Mouse (Mus musculus) liver, postnatal 0 days (tissue): Measurements from ENCODE around the gene Sall1. TPM values are rescaled to one million over a fixed set of nuclear protein-coding genes. Genes with fewer than 3 reads are reported as not detected.

ENCODE experiments used
- ATAC-seq: fragments of 200-750 bp; cut with Nextera tagmentation; 2 replicates; pipeline ENCODE4 v1.8.0; 2017; ENCODE audit warnings: mild to moderate bottlenecking, moderate library complexity
- DNase-seq: peaks from one replicate; pipeline ENCODE4 v3.0.0-alpha.2; 2016
- H3K27ac ChIP-seq: fragments of 300-500 bp; sonication (generic); 2 replicates; pipeline ENCODE4 v1.5.1; 2014; ENCODE audit warnings: antibody characterized with exemption, moderate library complexity, mild to moderate bottlenecking, low read depth
- H3K27me3 ChIP-seq: fragments of 300-500 bp; sonication (generic); 2 replicates; pipeline ENCODE4 v1.6.1; 2014; ENCODE audit warnings: low read length, control low read depth, mixed read lengths; ENCODE audit not compliant: insufficient read depth
- H3K36me3 ChIP-seq: fragments of 300-500 bp; sonication (generic); replicated peaks from 2 replicates; pipeline ENCODE4 v1.6.1; 2014; ENCODE audit warnings: mild to moderate bottlenecking, control low read depth, low read length, moderate library complexity, mixed read lengths; ENCODE audit not compliant: insufficient read depth
- H3K4me1 ChIP-seq: fragments of 300-500 bp; sonication (generic); 2 replicates; pipeline ENCODE4 v1.6.1; 2014; ENCODE audit warnings: antibody characterized with exemption, mild to moderate bottlenecking, control low read depth; ENCODE audit not compliant: insufficient read depth
- H3K4me2 ChIP-seq: fragments of 300-500 bp; sonication (generic); 2 replicates; pipeline ENCODE4 v1.6.1; 2014; ENCODE audit warnings: low read depth, mild to moderate bottlenecking, low read length, moderate library complexity, mixed read lengths
- H3K4me3 ChIP-seq: fragments of 300-500 bp; sonication (generic); 2 replicates; pipeline ENCODE4 v1.5.1; 2014; ENCODE audit warnings: low read depth, low read length
- H3K9ac ChIP-seq: fragments of 300-500 bp; sonication (generic); replicated peaks from 2 replicates; pipeline ENCODE4 v1.6.1; 2014; ENCODE audit warnings: mild to moderate bottlenecking, moderate library complexity
- H3K9me3 ChIP-seq: fragments of 300-500 bp; sonication (generic); 2 replicates; pipeline ENCODE4 v1.6.1; 2016; ENCODE audit warnings: mild to moderate bottlenecking, control low read depth, low read length, mixed read lengths
- CTCF ChIP-seq: sonication (generic); IDR thresholded peaks from 2 replicates; pipeline ENCODE4 v1.5.1; 2016; ENCODE audit warnings: antibody characterized with exemption, low read depth
- EP300 ChIP-seq: IDR thresholded peaks from 2 replicates; pipeline ENCODE4 v1.6.1; 2016; ENCODE audit warnings: antibody characterized with exemption, low read depth, mild to moderate bottlenecking
- WGBS: fragments of 180-500 bp; shearing (Covaris S2); extraction: QIAGEN DNeasy Blood & Tissue Kit; methylation state at CpG from one replicate; pipeline ENCODE4 v1.1.7; 2014; ENCODE audit not compliant: insufficient replicate concordance; 5-methylcytosine and 5-hydroxymethylcytosine counted together
- polyA plus RNA-seq: library from polyadenylated mRNA; unstranded; fragments of >200 nt; fragmentation: Nextera tagmentation; extraction: Ambion mirVana; gene quantifications from 2 replicates; pipeline ENCODE4 v1.2.1, GENCODE M21; 2015

Sall1 gene
- polyA plus RNA-seq, 1 experiment from 2014 or later = 3.9 TPM

DNA sequence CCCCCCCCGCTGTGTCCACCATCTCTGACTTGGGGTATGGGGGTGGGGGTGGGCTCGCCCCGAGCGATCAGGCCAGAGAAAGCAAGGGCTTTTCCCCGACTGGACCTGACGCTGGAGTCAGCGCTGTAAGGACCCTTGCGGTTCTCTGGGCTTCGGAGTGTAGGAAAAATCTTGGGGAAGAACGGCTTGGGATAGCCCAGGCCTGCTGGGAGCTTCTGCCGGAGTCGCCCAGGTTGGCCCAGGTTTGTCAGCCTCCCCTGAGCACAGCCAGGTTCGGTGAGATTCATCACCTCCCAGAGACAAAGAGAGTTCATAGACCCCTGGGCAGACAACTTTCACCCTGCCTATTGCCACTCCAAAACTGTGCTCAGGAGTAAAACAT lies 17.8 kb downstream of the Sall1 start:
- peaks cover 14% of the 10 kb centered on the region for H3K27me3 ChIP-seq
- H3K4me2 ChIP-seq = peak overlapping the region; percentile 68
- no peak for TF ChIP-seq EP300
- no peak for TF ChIP-seq CTCF
- H3K9ac ChIP-seq = no peak overlapping the region
- H3K4me1 ChIP-seq = peaks cover 3% of the 10 kb centered on the region
- DNase-seq = no peak
- no peaks in the 10 kb centered on the region for H3K9me3 ChIP-seq
- no peak for ATAC-seq
- 32% methylated on average over 10 of the region's 13 CpGs for WGBS
- H3K4me3 ChIP-seq = no peak overlapping the region
- peaks cover 5% of the 10 kb centered on the region; the same call in 1 of the 2 replicates for H3K36me3 ChIP-seq
- no peak overlapping the region for H3K27ac ChIP-seq

DNA sequence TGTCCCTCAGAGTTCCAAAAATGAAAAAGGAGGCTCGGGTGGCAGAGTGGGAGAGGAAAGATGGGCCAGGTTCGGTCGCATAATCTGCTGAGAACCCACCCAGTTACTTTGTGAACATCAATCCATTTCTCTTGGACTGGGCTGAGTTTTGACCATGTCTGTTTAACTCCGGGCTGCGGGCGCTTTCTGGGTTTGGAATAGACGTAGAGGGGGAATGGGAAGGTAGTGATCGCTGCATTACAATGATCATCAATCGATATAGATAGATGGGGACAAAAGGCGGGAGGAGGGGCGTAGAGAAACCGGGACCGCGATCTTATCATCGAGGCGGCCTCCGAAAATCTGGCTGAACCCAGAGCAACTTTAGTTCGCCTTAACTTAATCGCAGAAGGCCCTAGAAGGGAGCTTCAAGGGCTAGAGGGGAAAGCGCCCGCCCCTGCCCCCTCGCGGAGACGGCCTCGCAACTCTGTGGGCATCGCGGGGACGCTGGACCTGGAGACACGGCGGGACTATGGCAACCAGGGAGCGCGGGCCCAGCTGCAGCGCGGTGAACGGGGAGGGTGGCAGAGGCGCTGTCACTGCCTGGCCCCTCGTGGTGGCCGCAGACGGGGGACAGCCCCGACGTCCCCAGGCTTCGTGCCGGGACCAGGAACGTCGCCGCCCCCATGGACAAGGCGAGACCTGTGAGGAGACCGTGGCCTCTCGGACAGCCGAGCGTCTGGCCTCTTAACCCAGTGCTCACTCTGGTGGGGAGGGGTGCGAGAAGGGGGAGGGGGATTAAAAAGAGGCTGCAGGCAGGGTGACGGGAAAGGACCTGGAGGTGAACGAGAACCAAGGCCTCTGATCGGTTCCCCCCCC lies 18.5 kb downstream of the Sall1 start:
- Histone ChIP-seq H3K36me3 (peaks cover 5% of the 10 kb centered on the region; the same call in 1 of the 2 replicates), H3K27ac (no peak overlapping the region), H3K9me3 (no peaks in the 10 kb centered on the region), H3K4me1 (peaks cover 3% of the 10 kb centered on the region), H3K4me2 (peak overlapping the region; percentile 68), H3K4me3 (peak overlapping the region; percentile 27), H3K27me3 (peaks cover 14% of the 10 kb centered on the region), H3K9ac (peak overlapping the region; percentile 30; the same call in 1 of the 2 replicates)
- 6% methylated on average over 55 of the region's 55 CpGs for WGBS
- no peak for TF ChIP-seq EP300
- peak; percentile 33 for TF ChIP-seq CTCF
- ATAC-seq (peak; percentile 45; the same call in 1 of the 2 replicates), DNase-seq (no peak)

DNA sequence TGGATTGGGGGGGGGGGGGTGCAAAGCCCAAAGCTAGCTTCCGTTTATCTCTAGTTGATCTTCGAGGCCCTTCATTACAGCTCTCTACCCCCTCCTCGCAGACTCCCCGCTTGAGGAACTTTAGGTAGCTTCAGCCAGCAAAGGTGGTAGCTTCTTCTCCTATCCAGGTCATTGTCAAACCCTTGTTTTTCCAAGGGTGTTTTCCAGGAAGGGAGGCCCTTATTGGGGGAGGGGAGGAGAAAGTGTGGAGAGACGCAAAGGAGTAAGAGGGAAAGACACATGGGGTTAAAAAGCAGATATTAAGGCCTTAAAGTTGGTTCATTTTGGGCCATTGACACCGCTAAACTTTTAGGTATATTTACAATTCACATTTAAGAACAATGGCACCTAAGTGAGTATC lies 19.2 kb downstream of the Sall1 start:
- H3K27me3 ChIP-seq = peaks cover 14% of the 10 kb centered on the region
- no peak for DNase-seq
- no peak overlapping the region for H3K9ac ChIP-seq
- no peak for TF ChIP-seq EP300
- TF ChIP-seq CTCF = no peak
- peaks cover 5% of the 10 kb centered on the region; the same call in 1 of the 2 replicates for H3K36me3 ChIP-seq
- no peak for ATAC-seq
- no peak overlapping the region for H3K4me3 ChIP-seq
- H3K27ac ChIP-seq = no peak overlapping the region
- H3K4me2 ChIP-seq = no peak overlapping the region
- WGBS = 47% methylated on average over 6 of the region's 6 CpGs
- no peaks in the 10 kb centered on the region for H3K9me3 ChIP-seq
- H3K4me1 ChIP-seq = peaks cover 3% of the 10 kb centered on the region

DNA sequence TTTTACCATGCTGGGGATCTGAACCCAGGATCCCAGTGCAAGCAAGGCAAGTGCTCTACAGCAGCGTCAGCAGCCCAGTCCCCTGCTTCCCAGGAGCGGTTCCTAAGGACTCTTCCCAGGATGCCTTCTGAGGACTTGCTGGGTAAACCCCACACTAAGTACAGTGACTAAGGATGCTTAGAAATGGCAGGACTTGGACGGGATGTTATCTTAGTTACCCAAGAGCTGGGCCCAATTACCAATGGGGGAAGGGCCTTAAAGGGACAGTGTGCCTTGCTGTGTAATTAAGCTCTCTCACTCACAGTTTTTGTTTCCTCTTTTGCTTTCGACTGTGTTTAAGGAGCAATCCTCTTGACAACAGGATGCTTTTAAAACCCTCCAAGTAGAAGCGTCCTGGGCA lies 22.8 kb downstream of the Sall1 start:
- Histone ChIP-seq H3K36me3 (no peaks in the 10 kb centered on the region), H3K9ac (no peak overlapping the region), H3K9me3 (no peaks in the 10 kb centered on the region), H3K27ac (no peak overlapping the region), H3K4me3 (no peak overlapping the region), H3K27me3 (peaks cover 13% of the 10 kb centered on the region), H3K4me1 (peaks cover 6% of the 10 kb centered on the region; the same call in 1 of the 2 replicates), H3K4me2 (no peak overlapping the region)
- DNase-seq (no peak), ATAC-seq (no peak)
- 16% methylated on average over 5 of the region's 5 CpGs for WGBS
- TF ChIP-seq EP300 (no peak), CTCF (no peak)

DNA sequence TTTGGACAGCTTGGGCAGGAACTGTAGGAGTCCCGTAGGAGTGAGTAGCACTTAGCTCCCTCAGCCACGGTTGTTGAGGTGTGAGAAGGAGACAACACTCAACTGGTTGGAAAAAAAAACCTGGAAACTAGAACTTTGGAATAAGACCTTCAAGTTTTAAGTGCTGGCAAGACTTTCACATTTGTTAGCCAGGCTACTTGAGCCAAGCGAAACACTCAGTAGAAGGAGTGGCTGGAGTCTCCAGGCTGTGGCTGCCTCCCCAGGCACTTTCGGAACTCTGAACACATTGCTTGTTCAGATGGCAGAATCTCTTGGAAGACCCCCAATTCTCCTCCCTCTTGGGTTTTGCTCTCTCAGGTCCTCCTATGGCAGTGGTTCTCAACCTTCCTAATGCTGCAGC lies 26.1 kb downstream of the Sall1 start:
- H3K36me3 ChIP-seq = no peaks in the 10 kb centered on the region
- no peak for ATAC-seq
- 69% methylated on average over 4 of the region's 4 CpGs for WGBS
- no peak for TF ChIP-seq CTCF
- no peak for TF ChIP-seq EP300
- no peak overlapping the region for H3K9ac ChIP-seq
- no peak overlapping the region for H3K27ac ChIP-seq
- no peak overlapping the region for H3K4me3 ChIP-seq
- no peak overlapping the region for H3K4me2 ChIP-seq
- no peak for DNase-seq
- H3K9me3 ChIP-seq = no peaks in the 10 kb centered on the region
- peaks cover 5% of the 10 kb centered on the region; the same call in 1 of the 2 replicates for H3K4me1 ChIP-seq
- no peaks in the 10 kb centered on the region for H3K27me3 ChIP-seq

DNA sequence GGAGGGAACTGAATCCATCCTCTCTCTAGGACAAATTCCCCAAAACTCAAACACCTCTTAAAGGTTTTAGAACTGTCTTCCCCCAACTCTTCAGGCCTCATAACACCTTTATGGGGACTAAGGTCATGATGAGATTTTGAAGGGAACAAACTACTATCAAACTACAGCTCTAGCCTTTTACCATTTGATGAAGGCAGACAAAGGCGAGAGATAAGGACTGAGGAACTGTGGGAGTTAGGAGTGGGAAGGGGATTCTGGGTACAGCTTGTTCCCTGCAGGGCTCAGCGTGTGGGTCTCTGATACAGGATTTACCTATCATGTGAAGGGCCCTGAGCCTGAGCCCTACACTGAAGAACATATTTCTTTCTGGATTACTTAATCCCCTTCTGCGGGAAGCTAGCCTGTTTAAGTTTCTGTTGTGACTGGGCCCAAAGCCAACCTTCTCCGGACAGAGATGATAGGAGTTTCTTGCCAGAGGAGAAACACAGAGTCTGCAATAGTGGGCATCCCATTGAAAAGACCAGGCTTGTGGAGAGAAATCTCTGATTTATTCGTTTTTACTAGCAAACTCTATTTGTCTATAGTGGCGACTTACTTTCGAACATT lies 27.4 kb downstream of the Sall1 start:
- H3K4me3 ChIP-seq = no peak overlapping the region
- no peak for TF ChIP-seq CTCF
- no peaks in the 10 kb centered on the region for H3K27me3 ChIP-seq
- H3K9me3 ChIP-seq = no peaks in the 10 kb centered on the region
- no peak overlapping the region for H3K27ac ChIP-seq
- ATAC-seq (no peak), DNase-seq (no peak)
- WGBS = 73% methylated on average over 7 of the region's 7 CpGs
- no peak overlapping the region for H3K9ac ChIP-seq
- no peak overlapping the region for H3K4me2 ChIP-seq
- peaks cover 5% of the 10 kb centered on the region; the same call in 1 of the 2 replicates for H3K4me1 ChIP-seq
- no peaks in the 10 kb centered on the region for H3K36me3 ChIP-seq
